Mouse (Mus musculus) midbrain, embryonic 10.5 days (tissue): ENCODE data around the gene Anapc1. TPM values are rescaled to one million over a fixed set of nuclear protein-coding genes. Genes with fewer than 3 reads are reported as not detected.
A peak's percentile ranks its signal among the peaks of the same experiment; 100 is the strongest.

ENCODE experiments used
- DNase-seq: peaks from one replicate; pipeline ENCODE4 v3.0.0-alpha.2; 2017; ENCODE audit warnings: low spot score
- H3K27ac ChIP-seq: fragments of 300-500 bp; sonication (generic); replicated peaks from 2 replicates; pipeline ENCODE4 v1.5.1; 2016; ENCODE audit warnings: mild to moderate bottlenecking
- H3K27me3 ChIP-seq: fragments of 300-500 bp; sonication (generic); 2 replicates; pipeline ENCODE4 v1.6.1; 2016; ENCODE audit warnings: low read depth, mild to moderate bottlenecking; ENCODE audit not compliant: poor library complexity, severe bottlenecking
- H3K36me3 ChIP-seq: fragments of 300-500 bp; sonication (generic); 2 replicates; pipeline ENCODE4 v1.6.1; 2016; ENCODE audit warnings: mild to moderate bottlenecking, moderate library complexity
- H3K4me1 ChIP-seq: fragments of 300-500 bp; sonication (generic); 2 replicates; pipeline ENCODE4 v1.6.1; 2016
- H3K4me3 ChIP-seq: fragments of 300-500 bp; sonication (generic); 2 replicates; pipeline ENCODE4 v1.5.1; 2016; ENCODE audit warnings: mild to moderate bottlenecking, moderate library complexity
- H3K9me3 ChIP-seq: fragments of 300-500 bp; sonication (generic); replicated peaks from 2 replicates; pipeline ENCODE4 v1.6.1; 2016; ENCODE audit warnings: mild to moderate bottlenecking
- WGBS: fragments of 180-500 bp; shearing (Covaris S2); methylation state at CpG from one replicate; pipeline ENCODE4 v1.1.7; 2016; 5-methylcytosine and 5-hydroxymethylcytosine counted together
- polyA plus RNA-seq: library from polyadenylated mRNA; unstranded; fragments of >200 nt; fragmentation: Nextera tagmentation; extraction: Ambion mirVana; gene quantifications from 2 replicates; pipeline ENCODE4 v1.2.1, GENCODE M21; 2016

The Anapc1 gene
- polyA plus RNA-seq, 1 experiment from 2014 or later, result 73.9 TPM

DNA sequence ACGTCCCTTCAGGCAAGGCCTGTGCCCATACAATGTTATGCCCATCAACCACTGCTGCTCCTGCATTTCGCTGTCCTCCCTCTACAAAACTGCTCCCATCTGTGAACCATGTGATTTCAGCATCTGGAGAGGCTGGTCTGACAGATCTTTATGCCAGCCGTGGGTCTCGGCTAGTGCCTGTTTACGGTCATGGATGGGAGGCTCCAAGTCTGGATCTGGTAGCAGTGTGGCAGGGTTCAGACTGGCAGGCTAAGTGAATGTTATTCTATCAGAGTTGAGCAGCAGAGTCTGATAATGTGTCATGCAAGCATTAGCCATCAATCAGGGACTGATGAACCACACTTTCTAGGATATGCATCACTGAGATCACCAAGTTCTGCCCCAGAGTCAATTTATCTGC, 104.3 kb downstream of the Anapc1 start:
- Histone ChIP-seq H3K27me3 (no peaks in the 10 kb centered on the region), H3K4me1 (peaks cover 5% of the 10 kb centered on the region)
- WGBS, result 79% methylated on average over 5 of the region's 5 CpGs

DNA sequence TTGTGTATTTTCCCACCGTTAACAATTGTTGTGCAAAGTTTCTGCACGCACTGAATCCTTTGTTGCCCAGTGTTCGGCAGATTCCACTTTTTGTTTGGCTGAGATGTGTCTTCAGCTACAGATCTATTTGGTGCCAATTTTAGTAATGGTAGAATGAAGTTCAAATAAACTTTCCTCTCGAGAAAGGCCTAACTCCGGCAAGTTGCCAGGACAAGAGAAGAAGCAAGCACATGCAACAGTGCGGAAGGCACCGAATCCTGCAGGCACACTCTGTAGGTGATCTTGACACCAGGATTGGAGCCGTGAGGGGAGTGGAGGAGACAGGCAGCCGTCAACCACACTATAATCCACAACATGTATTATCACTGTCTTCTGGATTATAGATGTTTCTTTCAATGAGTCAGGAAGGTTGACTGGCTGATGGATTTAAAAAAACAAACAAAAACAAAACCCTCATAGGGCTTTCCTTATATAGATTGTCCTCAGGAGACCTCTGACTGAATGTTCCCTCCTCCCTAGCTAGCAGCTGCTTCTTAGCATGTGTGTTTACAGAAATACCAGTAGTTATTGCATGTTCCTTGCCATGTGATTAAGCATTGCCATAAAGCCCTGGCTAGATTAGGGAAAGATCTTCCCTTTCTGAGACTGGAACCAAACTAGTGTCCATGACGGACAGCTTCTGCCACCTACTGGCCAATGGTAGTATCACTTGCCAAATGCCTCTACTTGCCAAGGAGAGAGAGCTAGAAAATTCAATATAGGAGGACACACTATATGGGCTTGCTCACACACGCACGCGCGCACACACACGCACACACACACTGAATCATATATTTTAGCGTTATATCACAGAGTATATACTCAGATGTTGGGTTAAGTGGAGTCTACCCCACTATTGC, 114.2 kb downstream of the Anapc1 start:
- Histone ChIP-seq H3K9me3 (no peaks in the 10 kb centered on the region), H3K4me1 (no peaks in the 10 kb centered on the region), H3K27ac (no peak overlapping the region), H3K4me3 (no peak overlapping the region), H3K36me3 (no peaks in the 10 kb centered on the region), H3K27me3 (no peaks in the 10 kb centered on the region)
- DNase-seq, result peak; percentile 77
- 54% methylated on average over 16 of the region's 16 CpGs for WGBS

More for the DNA sequence above, 104.3 kb downstream of the Anapc1 start:
- Histone ChIP-seq H3K9me3 (no peaks in the 10 kb centered on the region), H3K27ac (no peak overlapping the region), H3K4me3 (no peak overlapping the region), H3K36me3 (no peaks in the 10 kb centered on the region)
- no peak for DNase-seq

- Histone ChIP-seq H3K4me1 (0 out of 2 replicates have a peak, but pooled peaks cover 3% of the 10 kb centered on the region), H3K9me3 (no peaks in the 10 kb centered on the region), H3K4me3 (no peak overlapping the region), H3K27me3 (no peaks in the 10 kb centered on the region), H3K27ac (no peak overlapping the region), H3K36me3 (no peaks in the 10 kb centered on the region)
- WGBS, result 87% methylated on average over 4 of the region's 4 CpGs
- DNase-seq, result no peak
Observed at GRCm38 (mm10) chr2:128571001-128571400, 116.2 kb downstream of the Anapc1 start.

- Histone ChIP-seq H3K27ac (no peak overlapping the region), H3K9me3 (no peaks in the 10 kb centered on the region), H3K4me3 (no peak overlapping the region), H3K27me3 (no peaks in the 10 kb centered on the region), H3K36me3 (no peaks in the 10 kb centered on the region), H3K4me1 (0 out of 2 replicates have a peak, but pooled peaks cover 3% of the 10 kb centered on the region)
- 82% methylated on average over 4 of the region's 4 CpGs for WGBS
- DNase-seq, result no peak
Observed at GRCm38 (mm10) chr2:128568490-128568889, 118.7 kb downstream of the Anapc1 start.

DNA sequence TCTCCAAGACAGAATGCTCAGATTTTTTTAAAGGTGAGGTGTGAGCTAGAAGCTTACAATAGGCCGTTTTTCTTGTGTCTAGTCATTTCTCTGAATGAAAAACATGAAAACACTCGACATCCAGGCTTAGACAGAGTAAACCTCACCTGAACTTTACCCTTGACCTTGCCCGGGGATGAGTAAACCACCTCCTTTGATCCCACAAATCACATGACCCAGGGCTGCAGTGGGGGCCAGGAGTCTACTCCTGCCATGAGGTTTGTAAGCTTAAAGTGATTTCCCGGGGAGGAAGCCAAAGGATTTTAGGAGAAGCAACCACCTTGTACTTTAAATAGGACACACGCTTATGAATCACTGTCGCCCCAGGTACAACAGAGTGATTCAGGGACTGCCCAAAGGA, 119.2 kb downstream of the Anapc1 start:
- Histone ChIP-seq H3K36me3 (no peaks in the 10 kb centered on the region), H3K27ac (no peak overlapping the region), H3K9me3 (no peaks in the 10 kb centered on the region), H3K4me3 (no peak overlapping the region), H3K27me3 (no peaks in the 10 kb centered on the region), H3K4me1 (0 out of 2 replicates have a peak, but pooled peaks cover 3% of the 10 kb centered on the region)
- DNase-seq, result no peak
- 82% methylated on average over 6 of the region's 6 CpGs for WGBS

DNA sequence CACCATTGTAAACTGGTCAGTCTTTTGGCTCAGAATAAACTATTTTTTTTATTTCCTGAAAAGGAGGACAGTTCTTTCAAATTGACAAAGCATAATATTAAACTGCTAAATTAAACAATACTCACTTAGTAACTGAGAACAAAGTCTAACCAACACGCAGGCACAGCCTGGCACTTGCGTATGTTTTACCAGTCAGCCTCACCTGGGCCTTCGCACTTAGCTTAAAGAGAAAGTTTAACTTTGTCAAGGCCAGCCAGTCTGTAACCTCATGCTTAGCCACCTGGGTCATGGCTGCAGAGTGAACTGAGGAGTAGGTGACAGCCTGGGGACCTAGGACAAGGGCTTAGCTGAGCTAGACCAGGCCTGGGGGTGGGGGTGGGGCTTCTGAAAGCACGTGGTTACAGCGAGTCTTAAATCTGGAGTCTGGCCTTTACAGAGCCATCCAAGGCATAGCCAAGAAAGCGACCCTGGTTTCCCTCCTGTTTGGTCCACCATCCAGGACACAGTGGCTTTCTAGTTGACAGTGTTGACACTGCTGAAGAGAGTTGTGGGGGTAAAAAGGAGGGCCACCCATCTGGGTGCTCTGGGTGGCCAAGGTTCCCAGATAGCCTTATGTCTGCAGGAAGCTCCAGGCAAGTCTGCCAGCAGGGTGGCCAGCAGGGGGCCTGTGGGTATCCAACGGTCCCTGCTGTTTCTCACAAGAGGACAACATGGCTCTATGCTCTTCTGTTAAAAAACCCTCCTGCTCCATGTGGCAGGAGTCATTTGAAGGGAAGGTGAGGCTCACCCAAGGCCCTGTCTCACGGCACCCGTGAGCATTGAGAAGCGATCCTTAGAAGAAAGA, 120.7 kb downstream of the Anapc1 start:
- Histone ChIP-seq H3K27ac (no peak overlapping the region), H3K36me3 (no peaks in the 10 kb centered on the region), H3K4me3 (no peak overlapping the region), H3K27me3 (no peaks in the 10 kb centered on the region), H3K9me3 (no peaks in the 10 kb centered on the region), H3K4me1 (0 out of 2 replicates have a peak, but pooled peaks cover 3% of the 10 kb centered on the region)
- DNase-seq, result no peak
- 69% methylated on average over 10 of the region's 10 CpGs for WGBS

DNA sequence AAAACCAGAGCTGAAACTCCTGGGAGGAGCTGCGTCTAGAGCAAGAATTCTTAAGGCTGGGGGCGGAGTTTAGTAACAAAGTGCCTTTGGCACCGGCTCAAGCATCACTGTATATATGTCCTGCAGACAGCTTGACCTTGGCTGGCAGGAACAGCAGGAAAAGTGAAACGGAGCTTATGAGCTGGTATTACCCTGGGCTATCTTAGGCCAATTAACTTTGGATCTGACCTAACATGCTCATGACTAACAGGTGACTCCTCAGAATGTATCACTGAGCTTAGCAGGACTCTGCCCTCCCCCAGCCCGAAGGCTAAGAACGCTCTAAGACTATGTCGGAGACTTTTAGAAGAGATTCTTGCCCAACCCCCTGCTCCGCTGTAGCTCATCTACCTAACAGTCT, 121.3 kb downstream of the Anapc1 start:
- 71% methylated on average over 8 of the region's 8 CpGs for WGBS
- H3K36me3 ChIP-seq, result no peaks in the 10 kb centered on the region
- H3K4me1 ChIP-seq, result 0 out of 2 replicates have a peak, but pooled peaks cover 3% of the 10 kb centered on the region
- no peaks in the 10 kb centered on the region for H3K9me3 ChIP-seq
- H3K27me3 ChIP-seq, result no peaks in the 10 kb centered on the region
- no peak overlapping the region for H3K4me3 ChIP-seq
- DNase-seq, result no peak
- H3K27ac ChIP-seq, result no peak overlapping the region

DNA sequence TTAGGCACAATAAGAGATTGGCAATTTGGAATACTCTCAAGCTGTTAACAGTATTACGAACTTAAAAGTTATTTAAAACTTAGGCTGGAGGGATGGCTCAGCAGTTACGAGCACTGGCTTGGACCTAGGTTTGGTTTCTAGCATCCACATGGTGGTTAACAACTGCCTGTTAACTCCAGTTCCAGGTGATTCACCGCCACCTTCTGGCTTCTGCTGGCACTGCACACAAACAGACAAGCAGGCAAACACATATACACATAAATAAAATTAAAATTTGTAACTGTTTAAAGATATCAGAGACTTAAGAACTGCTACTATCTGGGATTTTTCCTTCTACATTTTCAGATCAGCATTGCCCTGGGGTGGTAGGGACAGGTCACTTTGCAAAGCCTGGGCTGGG, 123.0 kb downstream of the Anapc1 start:
- H3K4me1 ChIP-seq, result 0 out of 2 replicates have a peak, but pooled peaks cover 3% of the 10 kb centered on the region
- H3K36me3 ChIP-seq, result no peaks in the 10 kb centered on the region
- H3K4me3 ChIP-seq, result no peak overlapping the region
- WGBS, result 82% methylated on average over 3 of the region's 3 CpGs
- no peak overlapping the region for H3K27ac ChIP-seq
- H3K27me3 ChIP-seq, result no peaks in the 10 kb centered on the region
- H3K9me3 ChIP-seq, result no peaks in the 10 kb centered on the region
- DNase-seq, result no peak

Other genes with a start within 250 kb of the Anapc1 start
- gene Spdye4c, start 96.2 kb downstream of the Anapc1 start, polyA plus RNA-seq, result not detected in 2 replicates
- gene Mertk, start 11.6 kb upstream of the Anapc1 start, polyA plus RNA-seq, result 3.1 and 3.7 TPM in 2 replicates
- gene Tmem87b, start 130.7 kb upstream of the Anapc1 start, polyA plus RNA-seq, result 21.7 and 26.8 TPM in 2 replicates
- gene Fbln7, start 175.6 kb upstream of the Anapc1 start, polyA plus RNA-seq, result 2.7 and 3.1 TPM in 2 replicates